Mouse (Mus musculus): ENCODE measurements at regions not wholly inside any gene's neighbourhood (a gene's known extent, or its start where the extent isn't known, plus 50 kb on each side); places are given as distances from the start of the nearest gene placed in this dataset.

DNA sequence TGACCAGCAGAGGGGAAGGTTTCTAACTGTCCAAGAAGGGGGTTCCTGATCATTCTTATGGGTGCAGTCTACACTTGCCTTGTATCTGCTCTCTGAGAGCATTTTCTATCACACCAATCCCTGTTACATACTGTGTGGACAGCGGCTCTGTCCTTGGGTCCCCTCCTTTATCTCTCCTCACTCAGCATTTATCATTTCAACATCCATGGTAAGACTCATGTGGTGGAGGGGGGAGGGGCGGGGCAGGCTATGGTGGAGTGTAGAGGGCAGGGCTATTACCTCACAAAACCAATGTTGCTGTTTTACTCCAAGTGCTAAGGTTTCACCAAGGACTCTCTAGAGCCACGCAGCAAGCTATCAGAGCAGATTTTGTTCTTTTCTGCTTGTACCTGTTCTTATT, 65.9 kb upstream of the Gpr6 start:
- peak; percentile 51 for DNase-seq
